Mouse (Mus musculus) bone marrow macrophage, adult 2 months (primary cell): ENCODE measurements around the gene Tor2a. TPM values are rescaled to one million over a fixed set of nuclear protein-coding genes. Genes with fewer than 3 reads are reported as not detected.

Experiments used
- H3K27ac ChIP-seq: 2 replicates; pipeline ENCODE4 v1.5.1; 2012; ENCODE audit warnings: low read depth, low read length; ENCODE audit not compliant: insufficient read depth
- H3K4me1 ChIP-seq: 2 replicates; pipeline ENCODE4 v1.6.1; 2012; ENCODE audit warnings: low read length; ENCODE audit not compliant: control insufficient read depth, insufficient read depth
- H3K4me3 ChIP-seq: 2 replicates; pipeline ENCODE4 v1.5.1; 2012; ENCODE audit warnings: mild to moderate bottlenecking, low read length, moderate library complexity; ENCODE audit not compliant: insufficient read depth
- CTCF ChIP-seq: IDR thresholded peaks from 2 replicates; pipeline ENCODE4 v1.5.1; 2012; ENCODE audit warnings: low read depth, mild to moderate bottlenecking, low read length, moderate library complexity
- POLR2A ChIP-seq: IDR thresholded peaks from 2 replicates; pipeline ENCODE4 v1.6.1; 2012; ENCODE audit warnings: mild to moderate bottlenecking, low read depth, low read length, borderline replicate concordance
- polyA plus RNA-seq: library from polyadenylated mRNA; stranded (reverse); fragments of >200 nt; gene quantifications from 2 replicates; pipeline ENCODE4 v1.2.4, GENCODE M21; 2012; ENCODE audit not compliant: missing spikeins, insufficient read depth, insufficient read length

Gene Tor2a
- polyA plus RNA-seq, 1 experiment = 32.1 TPM

GRCm38 (mm10) chr2:32758503-32758902 is 1.5 kb downstream of the Tor2a start:
- no peak overlapping the region for H3K27ac ChIP-seq
- H3K4me1 ChIP-seq = peaks cover 10% of the 10 kb centered on the region
- TF ChIP-seq CTCF = no peak
- no peak overlapping the region for H3K4me3 ChIP-seq

GRCm38 (mm10) chr2:32759001-32759400 is 2.0 kb downstream of the Tor2a start:
- Histone ChIP-seq H3K4me1 (peaks cover 10% of the 10 kb centered on the region), H3K4me3 (no peak overlapping the region), H3K27ac (no peak overlapping the region)
- TF ChIP-seq POLR2A = no peak
- no peak for TF ChIP-seq CTCF

- Histone ChIP-seq H3K4me1 (peaks cover 10% of the 10 kb centered on the region), H3K27ac (no peak overlapping the region), H3K4me3 (no peak overlapping the region)
- TF ChIP-seq POLR2A = no peak
These were observed 4.3 kb downstream of the Tor2a start for GRCm38 (mm10) chr2:32761361-32761760.

GRCm38 (mm10) chr2:32761859-32762258 is 4.8 kb downstream of the Tor2a start:
- TF ChIP-seq CTCF (no peak), POLR2A (no peak)
- Histone ChIP-seq H3K27ac (no peak overlapping the region), H3K4me1 (peaks cover 10% of the 10 kb centered on the region), H3K4me3 (no peak overlapping the region)

- TF ChIP-seq POLR2A (no peak), CTCF (no peak; the same call in 1 of the 2 replicates)
- Histone ChIP-seq H3K4me1 (peaks cover 9% of the 10 kb centered on the region), H3K4me3 (no peak overlapping the region), H3K27ac (no peak overlapping the region)
These were observed 6.3 kb downstream of the Tor2a start for GRCm38 (mm10) chr2:32763353-32763752.

GRCm38 (mm10) chr2:32767241-32767640 is 10.2 kb downstream of the Tor2a start:
- no peak overlapping the region for H3K4me3 ChIP-seq
- no peak for TF ChIP-seq CTCF
- no peak for TF ChIP-seq POLR2A
- H3K27ac ChIP-seq = no peak overlapping the region
- no peaks in the 10 kb centered on the region for H3K4me1 ChIP-seq

- Histone ChIP-seq H3K4me1 (no peaks in the 10 kb centered on the region), H3K4me3 (no peak overlapping the region)
These were observed 11.7 kb downstream of the Tor2a start for GRCm38 (mm10) chr2:32768661-32769285.

GRCm38 (mm10) chr2:32769327-32770085 is 12.5 kb downstream of the Tor2a start:
- TF ChIP-seq POLR2A (no peak), CTCF (no peak)
- H3K4me1 ChIP-seq = no peaks in the 10 kb centered on the region
- H3K27ac ChIP-seq = no peak overlapping the region
- no peak overlapping the region for H3K4me3 ChIP-seq

More at GRCm38 (mm10) chr2:32768661-32769285, 11.7 kb downstream of the Tor2a start:
- TF ChIP-seq POLR2A (no peak), CTCF (no peak)
- no peak overlapping the region for H3K27ac ChIP-seq

GRCm38 (mm10) chr2:32771886-32772285 is 14.9 kb downstream of the Tor2a start:
- H3K4me3 ChIP-seq = no peak overlapping the region
- H3K4me1 ChIP-seq = peaks cover 6% of the 10 kb centered on the region
- no peak overlapping the region for H3K27ac ChIP-seq
- TF ChIP-seq CTCF (no peak), POLR2A (no peak)

- H3K4me1 ChIP-seq = peaks cover 6% of the 10 kb centered on the region
- H3K4me3 ChIP-seq = no peak overlapping the region
- H3K27ac ChIP-seq = no peak overlapping the region
- no peak for TF ChIP-seq CTCF
- TF ChIP-seq POLR2A = no peak
These were observed 15.7 kb downstream of the Tor2a start for GRCm38 (mm10) chr2:32772626-32773279.
